Mouse (Mus musculus): ENCODE data around the gene Timm50. TPM values are rescaled to one million over a fixed set of nuclear protein-coding genes. Genes with fewer than 3 reads are reported as not detected.
A peak's percentile ranks its signal among the peaks of the same experiment; 100 is the strongest.

Timm50 gene
- polyA plus RNA-seq, 2 experiments: 98.1 to 138 TPM

GRCm38 (mm10) chr7:28351676-28352191 is 39.9 kb upstream of the Timm50 start:
- TF ChIP-seq POLR2A (IDR thresholded peaks at IDR 0.05; ENCODE audit: borderline replicate concordance, extremely low read depth, insufficient read depth, insufficient read length): no peak
- no peaks in the 10 kb centered on the region for H3K9me3 ChIP-seq (ENCODE audit: control insufficient read depth, low read length)
- H3K36me3 ChIP-seq (ENCODE audit: control insufficient read depth, insufficient read depth, low read length): peaks cover 36% of the 10 kb centered on the region
- H3K27me3 ChIP-seq (ENCODE audit: control insufficient read depth, insufficient read depth, low read length): no peaks in the 10 kb centered on the region
- H3K27ac ChIP-seq (replicated peaks; ENCODE audit: low read depth, low read length): no peak overlapping the region
- DNase-seq (ENCODE audit: low spot score) (no peak), ATAC-seq (ENCODE audit: low FRiP score, low read depth) (no peak)
- WGBS: 32% methylated on average over 4 of the region's 4 CpGs
- H3K9ac ChIP-seq (ENCODE audit: low read depth, low read length, severe bottlenecking): peak overlapping the region; percentile 98
- H3K4me2 ChIP-seq (replicated peaks; ENCODE audit: low read depth, low read length, severe bottlenecking): peak overlapping the region; percentile 78
- H3K4me3 ChIP-seq (replicated peaks; ENCODE audit: low read length): peak overlapping the region; percentile 87
- peaks cover 12% of the 10 kb centered on the region for H3K4me1 ChIP-seq (ENCODE audit: control insufficient read depth, insufficient read depth, low read length)

GRCm38 (mm10) chr7:28350155-28350883 is 38.4 kb upstream of the Timm50 start, which contains the start of gene Rps16:
Rps16 (plus strand) TSS chr7:28350652.
- no peaks in the 10 kb centered on the region for H3K9me3 ChIP-seq (ENCODE audit: control insufficient read depth, low read length)
- under 1% methylated on average over 40 of the region's 50 CpGs for WGBS
- H3K27me3 ChIP-seq (ENCODE audit: control insufficient read depth, insufficient read depth, low read length): no peaks in the 10 kb centered on the region
- peaks cover 35% of the 10 kb centered on the region for H3K36me3 ChIP-seq (ENCODE audit: control insufficient read depth, insufficient read depth, low read length)
- peak; percentile 95 for ATAC-seq (ENCODE audit: low FRiP score, low read depth)
- H3K27ac ChIP-seq (replicated peaks; ENCODE audit: low read depth, low read length): peak within 1 kb of the TSS; percentile 97
- DNase-seq (ENCODE audit: low spot score): peak; percentile 98
- peak within 1 kb of the TSS; percentile 98 for H3K9ac ChIP-seq (ENCODE audit: low read depth, low read length, severe bottlenecking)
- TF ChIP-seq POLR2A (IDR thresholded peaks at IDR 0.05; ENCODE audit: borderline replicate concordance, extremely low read depth, insufficient read depth, insufficient read length): peak; percentile 80; the same call in 1 of the 2 replicates
- H3K4me3 ChIP-seq (replicated peaks; ENCODE audit: low read length): peak within 1 kb of the TSS; percentile 87
- peak within 1 kb of the TSS; percentile 78 for H3K4me2 ChIP-seq (replicated peaks; ENCODE audit: low read depth, low read length, severe bottlenecking)
- H3K4me1 ChIP-seq (ENCODE audit: control insufficient read depth, insufficient read depth, low read length): peaks cover 10% of the 10 kb centered on the region

GRCm38 (mm10) chr7:28348601-28349000 is 36.7 kb upstream of the Timm50 start:
- Histone ChIP-seq H3K4me2 (replicated peaks; ENCODE audit: low read depth, low read length, severe bottlenecking) (no peak overlapping the region), H3K27me3 (ENCODE audit: control insufficient read depth, insufficient read depth, low read length) (no peaks in the 10 kb centered on the region), H3K36me3 (ENCODE audit: control insufficient read depth, insufficient read depth, low read length) (peaks cover 19% of the 10 kb centered on the region), H3K27ac (replicated peaks; ENCODE audit: low read depth, low read length) (no peak overlapping the region), H3K4me3 (replicated peaks; ENCODE audit: low read length) (no peak overlapping the region), H3K9me3 (ENCODE audit: control insufficient read depth, low read length) (no peaks in the 10 kb centered on the region), H3K4me1 (ENCODE audit: control insufficient read depth, insufficient read depth, low read length) (peaks cover 10% of the 10 kb centered on the region), H3K9ac (ENCODE audit: low read depth, low read length, severe bottlenecking) (no peak overlapping the region)
- ATAC-seq (ENCODE audit: low FRiP score, low read depth) (no peak), DNase-seq (ENCODE audit: low spot score) (no peak)
- no peak for TF ChIP-seq POLR2A (IDR thresholded peaks at IDR 0.05; ENCODE audit: borderline replicate concordance, extremely low read depth, insufficient read depth, insufficient read length)
- WGBS: 81% methylated on average over 7 of the region's 7 CpGs

GRCm38 (mm10) chr7:28347746-28348145 is 35.9 kb upstream of the Timm50 start:
- Histone ChIP-seq H3K27me3 (ENCODE audit: control insufficient read depth, insufficient read depth, low read length) (no peaks in the 10 kb centered on the region), H3K4me1 (ENCODE audit: control insufficient read depth, insufficient read depth, low read length) (peaks cover 10% of the 10 kb centered on the region), H3K36me3 (ENCODE audit: control insufficient read depth, insufficient read depth, low read length) (peaks cover 11% of the 10 kb centered on the region), H3K9me3 (ENCODE audit: control insufficient read depth, low read length) (no peaks in the 10 kb centered on the region), H3K4me3 (replicated peaks; ENCODE audit: low read length) (no peak overlapping the region), H3K4me2 (replicated peaks; ENCODE audit: low read depth, low read length, severe bottlenecking) (no peak overlapping the region), H3K27ac (replicated peaks; ENCODE audit: low read depth, low read length) (no peak overlapping the region), H3K9ac (ENCODE audit: low read depth, low read length, severe bottlenecking) (no peak overlapping the region)
- ATAC-seq (ENCODE audit: low FRiP score, low read depth): no peak
- TF ChIP-seq POLR2A (IDR thresholded peaks at IDR 0.05; ENCODE audit: borderline replicate concordance, extremely low read depth, insufficient read depth, insufficient read length): no peak
- WGBS: 67% methylated on average over 3 of the region's 3 CpGs
- no peak for DNase-seq (ENCODE audit: low spot score)

GRCm38 (mm10) chr7:28344637-28345036 is 32.8 kb upstream of the Timm50 start:
- DNase-seq (ENCODE audit: low spot score) (peak; percentile 77), ATAC-seq (ENCODE audit: low FRiP score, low read depth) (0 out of 2 replicates have a peak, but pooled peaks have one; percentile 51)
- Histone ChIP-seq H3K27ac (replicated peaks; ENCODE audit: low read depth, low read length) (no peak overlapping the region), H3K36me3 (ENCODE audit: control insufficient read depth, insufficient read depth, low read length) (no peaks in the 10 kb centered on the region), H3K27me3 (ENCODE audit: control insufficient read depth, insufficient read depth, low read length) (no peaks in the 10 kb centered on the region), H3K4me2 (replicated peaks; ENCODE audit: low read depth, low read length, severe bottlenecking) (no peak overlapping the region), H3K9ac (ENCODE audit: low read depth, low read length, severe bottlenecking) (no peak overlapping the region), H3K9me3 (ENCODE audit: control insufficient read depth, low read length) (no peaks in the 10 kb centered on the region), H3K4me1 (ENCODE audit: control insufficient read depth, insufficient read depth, low read length) (peaks cover 8% of the 10 kb centered on the region), H3K4me3 (replicated peaks; ENCODE audit: low read length) (no peak overlapping the region)
- no peak for TF ChIP-seq POLR2A (IDR thresholded peaks at IDR 0.05; ENCODE audit: borderline replicate concordance, extremely low read depth, insufficient read depth, insufficient read length)
- 6% methylated on average over 4 of the region's 4 CpGs for whole genome bisulfite sequencing
